ENCODE assay signal across 17 mouse cellular contexts in the genomic region with DNA sequence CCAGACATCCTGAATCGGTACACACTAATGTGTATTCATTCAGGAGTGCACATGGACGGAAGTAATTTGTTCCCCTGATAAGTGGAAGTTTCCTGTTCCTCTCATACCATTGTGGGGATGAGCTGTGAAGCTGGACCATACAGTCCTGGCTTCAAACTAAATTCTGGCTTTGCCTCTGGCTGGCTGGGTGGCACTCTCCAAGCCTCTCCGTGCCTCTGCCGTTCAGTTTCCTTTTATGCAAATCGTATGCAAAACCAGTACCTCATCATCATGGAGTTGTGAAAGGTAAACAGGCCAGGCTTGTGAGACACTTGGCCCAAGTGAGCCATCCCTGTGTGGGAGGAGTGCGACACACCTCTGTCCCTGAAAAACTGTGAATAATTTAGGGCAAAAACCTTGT. TPM values are rescaled to one million over a fixed set of nuclear protein-coding genes. Genes with fewer than 3 reads are reported as not detected.
A peak's percentile ranks its signal among the peaks of the same experiment; 100 is the strongest.
DNase-seq lines count a peak whose midpoint lies in the region; ATAC-seq and TF ChIP-seq lines count a peak whose summit lies in the region.
"Had no signal": no experiment of that assay in that cellular context is flagged by ENCODE, and none has a peak within 500 bp of the region (broad histone marks: within the 10 kb centered on the region; RNA-seq: fewer than 3 reads in every experiment).

No protein-coding gene starts in this region.

- no peak for TF ChIP-seq CTCF in gastrocnemius, adult 2 months (IDR thresholded peaks at IDR 0.05)
- TF ChIP-seq CTCF in stomach, postnatal 0 days (IDR thresholded peaks at IDR 0.05; ENCODE audit: low read depth), result no peak

- peak overlapping the region; percentile 69; the same call in 1 of the 2 replicates for H3K27ac ChIP-seq in gastrocnemius, adult 2 months
- H3K27ac ChIP-seq in stomach, postnatal 0 days (replicated peaks), result 0 out of 2 replicates have a peak overlapping the region, but pooled peaks have one; percentile 1
- H3K27ac ChIP-seq: heart, embryonic 15.5 days; hindbrain, embryonic 14.5 days; midbrain, embryonic 10.5 days had no signal

- H3K4me2 ChIP-seq in stomach, postnatal 0 days (replicated peaks; ENCODE audit: low read depth), result no peak overlapping the region
- H3K4me2 ChIP-seq: heart, embryonic 15.5 days; hindbrain, embryonic 14.5 days had no signal

- no peaks in the 10 kb centered on the region for H3K27me3 ChIP-seq in stomach, postnatal 0 days (ENCODE audit: control insufficient read depth, insufficient read depth, low read length)

- H3K9me3 ChIP-seq in stomach, postnatal 0 days (ENCODE audit: control insufficient read depth, low read length), result no peaks in the 10 kb centered on the region
- H3K9me3 ChIP-seq: heart, embryonic 15.5 days; midbrain, embryonic 10.5 days had no signal

- no peak for DNase-seq in gastrocnemius, adult 2 months
- DNase-seq in gastrocnemius, postnatal 14 days, result no peak
- DNase-seq in lung, postnatal 36 days, result peak; percentile 69
- no peak for DNase-seq in lung, adult 18-20 months
- no peak for DNase-seq in stomach, postnatal 0 days (ENCODE audit: low spot score)
- DNase-seq in urinary bladder, postnatal 14 days (ENCODE audit: low spot score), result no peak
- DNase-seq in left cerebral cortex, postnatal 4 days, result no peak
- DNase-seq: cerebellum, adult 11 months; embryo, embryonic 11 days; lung, adult 2 months; right cerebral cortex, postnatal 14 days had no signal

- no peak for TF ChIP-seq EP300 in stomach, postnatal 0 days (optimal IDR thresholded peaks at IDR 0.05)

- ATAC-seq in hematopoietic stem cell, adult 5-6 weeks (replicated peaks in 1 of 2; ENCODE audit: insufficient read depth in 1 of 2, low FRiP score in 2 of 2, low TSS enrichment in 1 of 2, low read depth in 1 of 2, poor library complexity in 2 of 2, severe bottlenecking in 2 of 2), result peak; percentile 18; a peak in 2 of 4 replicates
- no peak for ATAC-seq in stomach, postnatal 0 days (ENCODE audit: low FRiP score, low TSS enrichment)

- no peak overlapping the region for H3K4me3 ChIP-seq in gastrocnemius, adult 2 months
- H3K4me3 ChIP-seq in stomach, postnatal 0 days (ENCODE audit: low read depth, low read length), result no peak overlapping the region
- H3K4me3 ChIP-seq: erythroblast, embryonic 14.5 days; heart, embryonic 15.5 days; midbrain, embryonic 10.5 days had no signal

- no peak overlapping the region for H3K9ac ChIP-seq in stomach, postnatal 0 days (ENCODE audit: low read length)
- H3K9ac ChIP-seq: forebrain, postnatal 0 days; heart, embryonic 15.5 days; hindbrain, embryonic 14.5 days had no signal

- intact Hi-C loops in gastrocnemius, adult 2 months (cut with DNase I), result loop anchor here (2.0 kb wide), 1 partner anchor 17 kb away; no protein-coding TSS in a partner anchor
- intact Hi-C loops in gastrocnemius, postnatal 14 days (cut with DNase I; ENCODE audit: low total_unique reads), result no loop called here
- intact Hi-C loops in left cerebral cortex, postnatal 4 days (cut with DNase I), result no loop called here

- 0 out of 2 replicates have a peak, but pooled peaks cover 4% of the 10 kb centered on the region for H3K4me1 ChIP-seq in stomach, postnatal 0 days (replicated peaks; ENCODE audit: control insufficient read depth, insufficient read depth)
- H3K4me1 ChIP-seq: heart, embryonic 15.5 days had no signal

- no peaks in the 10 kb centered on the region for H3K36me3 ChIP-seq in stomach, postnatal 0 days (ENCODE audit: control insufficient read depth, insufficient read depth, low read length)
- H3K36me3 ChIP-seq: heart, embryonic 15.5 days; midbrain, embryonic 10.5 days had no signal

- 34% methylated on average over 6 of the region's 6 CpGs for WGBS in stomach, postnatal 0 days

RNA-seq across cellular contexts. Expression of a gene that starts 8.6 kb away (rescaled TPM):
- total RNA-seq in gastrocnemius, adult 2 months (2021), result 1 to 10 TPM; 3.0 to 4.2 TPM
- 1 to 10 TPM; 3.9 to 4.1 TPM for total RNA-seq in gastrocnemius, postnatal 14 days (2021)
- 8.7 and 10.9 TPM in 2 replicates for total RNA-seq in hematopoietic stem cell, adult 5-6 weeks (2017)
- 8.8 and 11.3 TPM in 2 replicates for polyA plus RNA-seq in stomach, postnatal 0 days (2015; fragmentation: Nextera tagmentation; extraction: Ambion mirVana)
- total RNA-seq in left cerebral cortex, postnatal 4 days (2021), result 1 to 10 TPM; 2.0 to 2.7 TPM

RNA-seq across cellular contexts. Expression of a gene that starts 58.5 kb away (rescaled TPM):
- under 1 TPM; 0.31 to 0.47 TPM for total RNA-seq in gastrocnemius, adult 2 months (2021)
- total RNA-seq in gastrocnemius, postnatal 14 days (2021), result 1 to 10 TPM in 1 of 2 experiments, under 1 TPM in 1; 0.84 to 1.3 TPM
- not detected in 2 replicates for total RNA-seq in hematopoietic stem cell, adult 5-6 weeks (2017)
- polyA plus RNA-seq in stomach, postnatal 0 days (2015; fragmentation: Nextera tagmentation; extraction: Ambion mirVana), result 0.82 and 0.98 TPM in 2 replicates
- 10 to 100 TPM; 18.3 to 21.5 TPM for total RNA-seq in left cerebral cortex, postnatal 4 days (2021)
- polyA plus RNA-seq: erythroblast, embryonic 14.5 days had no signal

Comparison
In these comparisons a context has a peak if more than half of its experiments do, and no peak if none do; other contexts are left out.
1. RNA of a gene that starts 58.5 kb away (total RNA-seq): 18.3 to 21.5 TPM in left cerebral cortex, postnatal 4 days; 0.84 to 1.3 TPM in gastrocnemius, postnatal 14 days, 0.31 to 0.47 TPM in gastrocnemius, adult 2 months and not detected in hematopoietic stem cell, adult 5-6 weeks; every median in the first group is over 4 times any median in the second.